Mouse (Mus musculus) CD4-positive, CD25-positive, alpha-beta regulatory T cell (primary cell): Measurements from ENCODE around the gene Ubr7. TPM values are rescaled to one million over a fixed set of nuclear protein-coding genes. Genes with fewer than 3 reads are reported as not detected.

Experiments
- polyA plus RNA-seq: library from polyadenylated mRNA; unstranded; fragments of 100-300 nt; shearing (Covaris generic); gene quantifications from one replicate; pipeline ENCODE4 v1.2.1, GENCODE M21; 2017

Ubr7 gene
- 27.9 TPM for polyA plus RNA-seq

DNA sequence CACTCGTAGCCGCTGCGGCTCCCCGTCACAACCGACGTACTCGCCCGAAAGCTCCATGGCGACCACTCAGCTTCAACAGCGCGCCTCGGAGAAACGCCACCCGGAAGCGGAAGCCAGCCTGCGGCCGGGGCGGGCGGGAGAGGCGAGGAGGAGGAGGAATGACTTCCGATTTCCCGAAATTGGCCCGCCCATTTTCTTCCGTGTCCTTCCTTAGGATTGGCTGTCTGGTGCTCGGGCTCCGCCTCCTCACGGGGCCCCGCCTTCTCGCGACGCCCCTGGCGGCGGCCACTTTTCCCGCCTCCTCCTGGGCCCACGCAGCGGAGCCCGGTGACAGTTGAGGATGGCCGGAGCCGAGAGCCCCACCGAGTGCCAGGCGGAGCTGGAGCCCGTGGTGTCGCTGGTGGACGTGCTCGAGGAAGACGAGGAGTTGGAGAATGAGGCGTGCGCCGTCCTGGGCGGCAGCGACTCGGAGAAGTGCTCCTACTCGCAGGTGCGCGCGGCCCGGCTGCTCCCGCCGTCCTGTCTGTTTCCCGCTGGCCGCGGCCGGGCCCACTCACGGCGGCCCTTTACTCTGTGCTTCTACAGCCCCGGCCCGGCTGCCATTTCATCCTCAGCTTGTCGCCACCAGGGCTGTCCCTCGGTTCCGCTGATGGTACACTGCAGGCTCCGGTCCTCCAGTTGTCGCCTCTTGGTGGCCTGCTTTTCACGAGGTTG lies at the start of gene Ubr7, which contains the start of the genes Gm28051 and Gon7:
Ubr7 (plus strand) TSS at position 279 of the 714 bp plus-strand sequence.
Gm28051 (minus strand) TSS at position 77 of the 714 bp plus-strand sequence.
Gon7 (minus strand) TSS at position 115 of the 714 bp plus-strand sequence.

DNA sequence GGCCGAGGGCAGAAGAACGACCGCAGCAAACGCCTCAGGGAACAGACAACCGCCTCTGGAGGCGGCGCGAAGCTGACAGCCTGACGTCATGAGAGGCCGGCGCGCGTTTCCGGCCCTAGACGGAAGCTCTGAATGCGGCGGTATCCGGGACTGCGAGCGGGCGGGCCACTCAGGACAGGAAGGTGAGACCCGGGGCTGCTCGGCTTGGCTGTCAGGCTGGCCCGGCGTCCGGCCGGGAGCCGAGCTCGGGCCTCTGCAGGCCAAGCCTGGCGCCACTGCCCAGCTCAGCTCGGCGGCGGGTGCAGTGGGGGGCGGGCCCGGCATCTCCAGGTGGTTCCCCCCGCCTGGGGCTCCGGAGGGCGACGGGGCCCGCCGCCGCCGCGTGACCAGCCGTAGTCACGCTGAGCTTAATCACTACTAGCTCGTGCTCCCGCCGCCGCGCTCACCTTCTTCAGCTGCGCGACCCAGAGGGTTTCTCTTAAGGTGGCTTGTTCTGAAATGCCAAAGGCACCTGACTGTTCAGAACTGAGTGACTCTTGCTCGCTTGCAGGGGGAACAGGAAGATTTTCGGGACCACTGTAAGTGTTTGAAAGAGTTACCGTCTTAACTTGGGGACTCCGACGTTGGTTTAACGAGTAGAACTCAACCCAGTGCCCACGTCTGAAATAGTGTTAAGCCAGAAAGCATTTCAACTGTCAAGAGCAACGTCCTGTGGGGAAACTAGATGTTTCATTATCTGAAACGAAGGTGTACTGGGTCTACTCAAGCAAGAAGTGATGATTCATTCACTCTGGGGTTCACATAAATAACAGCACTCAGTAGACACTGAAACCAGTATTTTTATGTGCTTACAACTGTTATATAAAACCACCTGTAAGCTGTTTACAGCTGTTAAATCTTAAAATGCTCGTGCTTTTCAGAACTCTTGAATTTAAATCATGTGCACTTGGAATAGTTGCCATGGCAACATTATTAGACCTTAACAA lies 13.9 kb upstream of the Ubr7 start, which contains the start of the genes Moap1 and Tmem251:
Moap1 (minus strand) TSS at position 73 of the 986 bp plus-strand sequence.
Tmem251 (plus strand) TSS at position 174 of the 986 bp plus-strand sequence.

DNA sequence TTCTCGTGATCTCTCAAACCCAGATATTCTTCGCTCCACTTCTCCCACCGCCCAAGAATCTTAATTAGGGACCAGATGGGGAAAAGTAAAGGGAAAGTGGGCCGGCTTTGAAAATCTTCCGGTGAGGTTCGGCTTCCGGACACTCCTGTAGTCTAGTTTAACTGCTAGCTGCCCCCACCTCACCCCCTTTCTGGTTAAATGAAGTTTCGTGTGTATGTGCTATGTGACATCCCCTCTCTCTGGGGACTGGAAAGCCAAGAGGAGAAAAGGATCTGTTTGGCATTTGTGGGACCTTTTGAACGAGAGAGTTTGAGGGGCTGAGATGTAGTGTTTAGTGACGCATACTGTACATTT lies 613 bp downstream of the Ubr7 start, which contains the start of gene Gm20604:
Gm20604 (minus strand) TSS at position 270 of the 354 bp plus-strand sequence.

Other genes with a start within 250 kb of the Ubr7 start
- gene Chga, start 203.0 kb upstream of the Ubr7 start, polyA plus RNA-seq: not detected
- 52.6 TPM for gene Itpk1, start 53.0 kb upstream of the Ubr7 start, polyA plus RNA-seq
- 7.2 TPM for gene Moap1, start 14.3 kb upstream of the Ubr7 start, polyA plus RNA-seq
- 20.0 TPM for gene Tmem251, start 14.2 kb upstream of the Ubr7 start, polyA plus RNA-seq
- gene Gm28051, start 202 bp upstream of the Ubr7 start, polyA plus RNA-seq: not detected
- 18.6 TPM for gene Gon7, start 164 bp upstream of the Ubr7 start, polyA plus RNA-seq
- gene Gm20604, start 705 bp downstream of the Ubr7 start, polyA plus RNA-seq: 7.6 TPM
- gene Btbd7, start 120.5 kb downstream of the Ubr7 start, polyA plus RNA-seq: 24.6 TPM
- not detected for gene Cox8c, start 141.3 kb downstream of the Ubr7 start, polyA plus RNA-seq
- 0.06 TPM for gene Unc79, start 190.9 kb downstream of the Ubr7 start, polyA plus RNA-seq